Mouse (Mus musculus) central nervous system, embryonic 14 days (tissue): ENCODE measurements around the gene Mrgprb5. TPM values are rescaled to one million over a fixed set of nuclear protein-coding genes. Genes with fewer than 3 reads are reported as not detected.

Experiments used
- polyA plus RNA-seq: library from polyadenylated mRNA; depleted of rRNA; stranded (reverse); fragments of >200 nt; gene quantifications from 2 replicates; pipeline ENCODE4 v1.2.3, GENCODE M21; 2012; rRNA removed

The Mrgprb5 gene
- not detected in 2 replicates for polyA plus RNA-seq

DNA sequence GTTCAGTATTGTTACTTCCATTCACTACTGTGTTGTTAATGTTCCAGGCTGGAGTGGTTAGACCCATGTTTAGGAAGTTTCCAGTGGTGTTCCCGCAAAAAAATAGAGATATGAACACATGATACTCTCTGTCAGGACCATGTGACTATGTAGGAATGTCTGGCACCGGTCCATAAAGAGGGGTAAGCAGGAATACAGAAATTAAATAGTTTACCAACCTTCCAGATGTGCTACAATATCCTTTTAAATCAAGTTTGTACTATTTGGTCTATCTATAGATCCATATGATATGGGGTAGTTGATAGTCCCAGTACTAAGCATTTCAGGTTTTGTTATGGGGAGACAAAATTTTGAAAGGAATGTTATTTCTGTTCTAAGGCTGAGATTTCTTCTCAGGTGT, at the start of gene Mrgprb5:
TSS of gene Mrgprb5 (minus strand) at position 101 of the 400 bp plus-strand sequence.

DNA sequence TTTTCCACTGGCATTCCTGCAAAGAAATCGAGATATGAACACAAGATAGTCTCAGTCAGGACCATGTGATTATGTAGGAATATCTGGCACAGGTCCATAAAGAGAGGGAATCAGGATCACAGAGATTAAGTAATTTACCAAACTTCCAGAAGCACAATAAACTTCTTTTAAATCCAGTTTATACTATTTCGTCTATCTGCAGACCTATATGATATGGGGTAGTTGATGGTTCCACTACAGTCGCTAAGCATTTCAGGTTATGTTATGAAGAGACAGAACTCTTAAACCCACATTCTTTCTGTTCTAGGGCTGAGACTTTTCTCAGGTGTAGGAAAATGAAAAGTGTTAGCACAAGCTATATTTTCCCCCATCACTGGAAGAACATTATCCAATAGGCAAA, 30.4 kb upstream of the Mrgprb5 start, which contains the start of gene Mrgprb4:
TSS of gene Mrgprb4 (minus strand) at position 101 of the 400 bp plus-strand sequence.

Other genes starting within 250 kb of the Mrgprb5 start
- gene Mrgpra4, start 186.9 kb downstream of the Mrgprb5 start, polyA plus RNA-seq = not detected in 2 replicates
- not detected in 2 replicates for gene Mrgprx1, start 141.4 kb downstream of the Mrgprb5 start, polyA plus RNA-seq
- gene Mrgprb4, start 30.3 kb upstream of the Mrgprb5 start, polyA plus RNA-seq = not detected in 2 replicates
- gene Mrgprb8, start 219.5 kb upstream of the Mrgprb5 start, polyA plus RNA-seq = not detected in 2 replicates